Mouse (Mus musculus) 416B (cell line): ENCODE data around the gene Abtb2.
"Not testable (repeated sequence)": the region's sequence is repeated elsewhere in the genome, so short reads cannot be mapped to it uniquely, and the experiment has no call there.

Experiments used
- DNase-seq: peaks from one replicate; pipeline ENCODE4 v3.0.0; 2011; ENCODE audit warnings: low read depth

The Abtb2 gene

GRCm38 (mm10) chr2:103565732-103566422 lies at the start of gene Abtb2:
Gene Abtb2, plus strand, starts transcription at chr2:103566310.
- no peak for DNase-seq

DNA sequence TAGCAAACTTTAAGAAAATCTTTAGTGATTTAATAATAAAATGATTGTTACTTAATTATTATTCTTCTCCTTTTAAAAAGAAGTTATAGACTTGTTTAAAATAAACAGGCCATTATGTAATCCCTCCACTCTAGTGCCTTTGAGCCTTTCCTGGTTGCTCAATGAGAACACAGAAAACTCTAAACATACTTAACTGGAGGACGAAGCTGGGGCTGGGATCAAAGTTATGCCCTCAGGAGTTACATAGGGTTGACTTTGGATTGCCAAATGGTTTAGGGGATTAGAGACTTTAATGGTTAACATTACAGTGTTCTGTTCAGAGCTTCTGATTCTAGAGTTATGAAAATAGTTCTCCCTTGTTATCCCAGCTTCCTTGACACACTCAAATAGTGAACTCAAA lies 49.6 kb upstream of the Abtb2 start:
- DNase-seq, result no peak

DNA sequence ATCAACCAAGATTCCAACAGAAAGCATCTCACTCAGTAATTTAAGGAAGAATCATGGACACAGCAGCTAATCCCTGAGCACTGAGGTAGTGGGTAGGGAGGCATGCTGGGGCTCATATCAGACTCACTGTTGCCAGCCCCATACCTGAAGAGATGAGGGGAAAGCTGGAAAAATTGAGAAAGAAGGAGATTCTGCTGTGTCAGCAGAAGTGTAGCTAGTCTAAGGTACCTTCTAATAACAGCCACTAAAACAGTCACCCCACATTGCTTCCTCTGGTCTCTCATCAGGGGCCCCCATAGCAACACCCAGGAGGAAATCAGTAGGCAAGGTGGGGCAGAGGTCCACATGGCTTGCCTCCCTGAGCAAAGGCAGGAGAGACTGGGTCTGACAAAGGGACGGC lies 40.5 kb upstream of the Abtb2 start:
- no peak for DNase-seq

DNA sequence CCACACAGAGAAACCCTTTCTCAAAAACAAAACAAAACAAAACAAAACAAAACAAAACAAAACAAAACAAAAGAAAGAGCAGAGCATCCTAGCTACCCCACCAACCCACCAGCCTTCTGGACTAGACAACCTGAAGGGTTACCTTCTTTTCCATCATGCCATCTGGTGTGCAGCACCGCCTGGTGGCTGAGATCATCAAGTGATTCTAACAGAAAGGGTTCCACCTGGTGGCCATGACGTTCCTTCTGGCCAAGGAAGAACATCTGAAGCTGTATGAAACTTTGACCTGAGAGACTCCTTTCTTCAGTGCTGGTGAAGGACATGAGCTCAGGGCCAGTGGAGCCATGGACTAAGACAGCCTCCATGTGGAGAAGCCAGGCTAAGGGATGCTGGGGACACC lies 19.0 kb upstream of the Abtb2 start:
- DNase-seq, result peak; percentile 80

DNA sequence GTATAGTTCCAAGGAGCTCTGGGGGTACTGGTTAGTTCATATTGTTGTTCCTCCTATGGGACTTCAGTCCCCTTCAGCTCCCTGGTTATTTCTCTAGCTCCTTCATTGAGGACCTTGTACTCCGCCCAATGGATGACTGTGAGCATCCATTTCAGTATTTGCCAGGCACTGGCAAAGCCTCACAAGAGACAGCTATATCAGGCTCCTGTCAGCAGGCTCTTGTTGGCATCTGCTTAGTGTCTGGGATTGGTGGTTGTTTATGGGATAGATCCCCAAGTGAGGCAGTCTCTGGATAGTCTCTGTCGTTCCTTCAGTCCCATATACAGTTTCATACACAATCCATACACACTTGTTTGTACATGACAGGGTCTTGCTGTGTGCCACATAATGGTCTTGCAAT lies 15.8 kb upstream of the Abtb2 start:
- DNase-seq, result not testable (repeated sequence)

DNA sequence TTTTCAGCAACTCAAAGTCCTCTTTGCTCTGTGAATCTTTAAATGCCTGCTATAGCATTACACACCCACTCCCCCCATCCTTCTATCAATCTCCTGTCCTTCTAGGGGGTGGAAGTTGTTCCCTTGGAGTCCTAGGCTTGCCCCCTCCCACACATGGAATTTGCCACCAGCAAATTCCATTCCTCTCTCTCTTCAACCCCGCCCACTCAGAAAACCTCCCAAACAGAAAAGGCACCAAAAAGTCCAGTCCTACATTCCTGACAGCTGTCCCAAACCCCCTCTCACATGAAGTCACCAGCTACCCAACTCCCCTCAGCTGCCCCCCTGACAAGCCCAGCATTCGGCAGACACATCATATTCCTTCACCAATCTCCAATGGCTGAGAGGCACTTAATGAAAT lies 12.1 kb upstream of the Abtb2 start:
- DNase-seq, result no peak

GRCm38 (mm10) chr2:103556125-103556877 lies 9.8 kb upstream of the Abtb2 start:
- DNase-seq, result peak; percentile 55

DNA sequence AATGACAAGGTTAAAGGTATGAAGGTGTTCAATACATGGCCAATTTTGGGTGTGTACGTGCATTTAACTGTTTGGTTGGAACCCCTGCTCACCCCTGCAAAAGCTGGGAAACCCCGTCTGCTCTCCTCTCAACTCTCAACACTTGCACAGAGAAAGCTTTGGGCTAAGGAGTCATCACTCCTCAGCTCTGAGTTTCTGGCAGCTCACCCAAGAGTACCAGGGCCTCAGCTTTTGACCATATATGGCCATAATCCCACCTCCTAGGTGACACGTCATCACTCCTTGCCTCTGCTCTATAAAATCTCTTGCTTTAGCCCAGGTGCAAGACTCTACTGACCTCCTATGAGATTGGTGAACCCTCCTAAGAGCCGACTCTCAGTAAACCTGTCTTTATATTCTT lies 5.2 kb upstream of the Abtb2 start:
- DNase-seq, result no peak

- DNase-seq, result peak; percentile 49
Measured at GRCm38 (mm10) chr2:103564427-103565023, 1.6 kb upstream of the Abtb2 start.

DNA sequence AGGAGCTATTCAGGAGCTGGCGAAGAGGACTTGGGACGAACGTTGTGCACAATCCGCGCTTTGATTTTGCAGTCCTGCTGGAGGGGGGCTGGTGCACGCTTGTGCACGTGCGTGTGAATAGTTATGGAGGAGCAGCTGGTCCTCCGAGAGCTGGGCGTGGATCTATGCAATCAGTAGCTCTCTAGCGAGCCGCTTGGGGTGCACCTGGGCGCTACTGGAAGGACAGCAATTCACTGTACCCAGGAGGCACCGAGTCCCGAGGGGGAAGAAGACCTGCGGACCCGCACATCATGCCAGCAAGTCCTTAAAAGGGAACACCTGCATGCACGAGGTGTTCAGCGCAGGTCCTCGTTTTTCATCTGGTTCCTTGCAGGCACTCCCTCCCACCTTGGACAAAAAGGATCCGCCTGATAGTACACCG lies 929 bp upstream of the Abtb2 start:
- no peak for DNase-seq

DNA sequence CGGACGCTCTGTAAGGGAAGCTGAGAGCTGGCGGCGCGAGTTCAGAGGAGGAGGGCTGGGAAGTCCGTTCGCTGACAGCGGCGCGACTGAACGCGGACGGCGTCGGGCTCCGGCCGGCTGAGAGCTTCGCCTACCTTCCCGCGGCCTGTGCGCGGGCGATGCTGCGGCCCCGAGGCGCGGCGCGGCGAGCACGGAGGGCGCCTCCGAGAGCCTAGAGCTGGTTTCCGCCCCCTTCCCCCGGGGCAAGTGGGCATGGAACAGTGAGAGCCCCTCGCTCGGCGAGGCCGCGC lies 258 bp downstream of the Abtb2 start:
- no peak for DNase-seq

DNA sequence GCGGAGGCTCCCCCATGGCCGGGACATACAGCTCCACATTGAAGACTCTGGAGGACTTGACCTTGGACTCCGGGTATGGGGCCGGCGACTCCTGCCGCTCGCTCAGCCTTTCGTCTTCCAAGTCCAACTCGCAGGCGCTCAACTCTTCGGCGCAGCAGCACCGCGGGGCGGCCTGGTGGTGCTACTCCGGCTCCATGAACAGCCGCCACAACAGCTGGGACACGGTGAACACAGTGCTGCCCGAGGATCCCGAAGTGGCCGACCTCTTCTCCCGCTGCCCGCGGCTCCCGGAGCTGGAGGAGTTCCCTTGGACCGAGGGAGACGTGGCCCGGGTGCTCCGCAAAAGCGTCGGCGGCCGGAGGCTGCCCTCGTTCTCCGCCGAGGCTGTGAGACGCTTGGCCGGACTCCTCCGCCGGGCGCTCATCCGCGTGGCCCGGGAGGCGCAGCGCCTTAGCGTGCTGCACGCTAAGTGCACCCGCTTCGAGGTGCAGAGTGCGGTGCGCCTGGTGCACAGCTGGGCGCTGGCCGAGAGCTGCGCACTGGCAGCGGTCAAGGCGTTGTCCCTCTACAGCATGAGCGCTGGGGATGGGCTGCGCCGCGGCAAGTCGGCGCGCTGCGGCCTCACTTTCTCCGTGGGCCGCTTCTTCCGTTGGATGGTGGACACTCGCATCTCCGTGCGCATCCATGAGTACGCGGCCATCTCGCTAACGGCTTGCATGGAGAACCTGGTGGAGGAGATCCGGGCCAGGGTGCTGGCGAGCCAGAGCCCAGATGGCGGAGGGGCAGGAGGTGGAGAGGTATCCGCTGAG lies 807 bp downstream of the Abtb2 start:
- DNase-seq, result no peak

GRCm38 (mm10) chr2:103568161-103568560 lies 2.1 kb downstream of the Abtb2 start:
- DNase-seq, result no peak

DNA sequence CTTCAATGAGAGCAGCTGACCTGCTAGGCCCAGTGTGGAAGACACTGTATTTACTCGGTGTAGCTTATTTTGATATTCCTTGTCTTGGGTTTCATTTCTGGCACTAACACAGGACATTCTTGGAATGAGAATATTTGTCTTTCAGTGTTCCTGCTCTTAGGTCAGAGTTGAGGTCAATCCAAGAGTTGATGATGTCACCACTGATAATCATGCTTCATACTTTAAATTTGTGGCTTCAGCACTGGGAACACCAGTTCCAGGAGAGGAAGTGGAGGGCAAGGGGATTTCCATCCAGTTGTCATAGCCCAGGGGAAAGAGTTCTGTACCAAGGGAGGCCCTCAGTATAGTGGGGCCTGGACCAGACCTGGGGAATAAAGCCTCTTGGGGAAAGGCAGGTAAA lies 3.6 kb downstream of the Abtb2 start:
- DNase-seq, result no peak

DNA sequence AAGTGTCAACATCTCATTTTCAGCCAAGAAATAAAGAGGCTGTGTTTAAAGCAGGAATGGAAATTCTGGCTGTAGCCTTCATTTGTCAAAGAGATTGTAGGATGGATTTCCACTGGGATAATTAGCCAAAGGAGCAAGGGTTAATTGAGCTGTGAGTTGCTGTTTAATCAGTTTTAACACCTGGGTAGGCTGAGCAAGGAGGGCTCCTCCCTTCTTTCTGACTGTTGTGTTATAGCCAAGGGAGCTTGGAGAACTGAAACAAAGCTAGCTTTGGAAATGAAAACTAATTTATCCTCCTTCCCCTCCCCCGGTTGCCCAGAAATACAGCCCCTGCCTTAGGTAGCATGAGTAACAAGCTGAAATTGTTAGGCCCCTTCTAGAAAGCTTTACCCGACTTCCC lies 6.2 kb downstream of the Abtb2 start:
- DNase-seq, result no peak

DNA sequence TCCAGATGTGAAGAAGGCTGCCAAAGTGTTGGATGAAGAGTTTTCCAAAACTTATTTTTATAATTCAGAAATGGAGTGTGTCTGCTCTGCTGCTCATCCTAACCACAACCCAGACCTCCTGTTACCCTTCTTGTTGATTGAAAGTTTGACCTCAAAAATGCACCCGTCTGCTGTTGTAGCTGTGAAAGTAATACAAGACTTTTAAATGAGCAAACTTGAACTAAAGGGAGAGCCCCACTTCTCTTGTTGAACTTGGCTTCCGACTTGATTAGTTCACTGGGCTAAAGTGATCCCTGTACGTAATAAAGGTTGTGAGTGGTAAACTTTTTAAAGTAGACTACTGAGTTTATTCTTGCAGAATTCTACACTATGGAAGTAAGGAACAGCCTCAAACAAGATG lies 10.3 kb downstream of the Abtb2 start:
- DNase-seq, result no peak

- no peak for DNase-seq
Measured at GRCm38 (mm10) chr2:103577752-103578662, 11.9 kb downstream of the Abtb2 start.

DNA sequence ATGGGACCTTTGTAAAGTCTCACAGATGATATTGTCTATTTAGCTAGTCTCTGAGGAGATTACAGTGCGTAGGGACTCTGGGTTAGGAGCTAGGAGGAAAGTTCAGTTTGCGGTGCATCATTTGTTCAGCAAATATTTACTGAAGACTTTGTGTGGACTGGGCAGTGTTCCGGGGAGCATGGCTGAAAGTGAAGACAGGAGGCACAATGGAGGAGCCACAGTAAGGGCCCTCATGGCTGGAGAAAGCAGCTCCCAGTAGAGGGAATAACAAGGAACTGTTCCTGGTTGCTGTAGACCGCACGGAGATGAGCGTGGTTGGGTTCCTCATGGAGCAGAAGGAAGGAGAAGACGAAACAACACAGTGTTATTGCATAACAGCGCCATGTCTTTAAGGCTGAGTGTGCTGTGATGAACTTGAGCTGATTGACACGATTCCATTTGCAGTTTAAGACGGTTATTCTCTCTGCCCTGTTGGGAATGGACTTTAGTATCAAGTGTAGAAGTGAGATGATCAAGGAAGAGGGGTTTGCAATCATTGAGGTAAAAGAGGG lies 12.6 kb downstream of the Abtb2 start:
- no peak for DNase-seq

DNA sequence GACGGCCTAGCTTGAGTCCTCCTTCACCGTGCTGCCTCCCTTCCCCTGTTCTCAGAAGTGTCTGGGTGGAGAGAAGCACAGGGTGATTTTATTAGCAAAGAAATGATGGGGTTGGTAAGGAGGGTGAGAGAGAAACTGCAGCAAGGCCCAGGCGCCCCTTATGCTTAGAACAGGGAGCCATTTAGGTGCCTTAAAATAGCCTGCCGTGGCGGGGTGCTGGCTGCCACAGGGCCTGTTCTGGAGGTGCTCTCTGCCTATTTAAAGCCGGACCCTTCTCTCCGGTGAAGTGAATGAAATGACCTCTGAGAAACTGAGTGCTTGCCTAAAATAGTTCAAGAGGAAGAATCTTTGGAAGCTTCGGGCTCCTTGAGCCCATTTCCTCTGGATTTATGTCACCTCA lies 14.6 kb downstream of the Abtb2 start:
- no peak for DNase-seq

DNA sequence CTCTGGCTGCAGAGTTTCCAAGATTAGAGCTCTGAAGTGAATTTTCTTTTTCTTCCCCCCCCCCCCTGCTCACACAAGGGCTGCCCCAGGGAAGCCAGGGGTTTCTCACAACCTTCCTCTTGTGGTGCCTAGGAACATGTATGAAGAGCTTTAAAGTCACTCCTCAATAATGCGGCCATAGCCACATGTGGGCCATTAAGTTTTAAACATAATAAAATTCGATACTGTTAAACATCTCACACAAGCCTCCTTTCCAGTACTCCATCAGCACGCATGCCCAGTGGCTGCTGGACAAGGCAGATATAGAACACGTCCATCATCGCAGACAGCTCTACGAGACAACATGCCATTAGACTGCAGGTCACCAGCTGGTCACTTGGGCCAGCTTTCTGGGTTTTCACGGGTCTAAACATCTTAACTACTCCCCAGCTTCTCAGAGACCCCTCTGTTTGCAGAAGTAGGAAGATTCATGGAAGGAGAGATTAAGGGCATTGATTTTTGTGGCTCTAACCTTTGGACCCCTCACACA lies 15.3 kb downstream of the Abtb2 start:
- no peak for DNase-seq

GRCm38 (mm10) chr2:103583316-103583715 lies 17.2 kb downstream of the Abtb2 start:
- peak; percentile 77 for DNase-seq
